ENCODE assay signal across 8 mouse cellular contexts in the genomic region with DNA sequence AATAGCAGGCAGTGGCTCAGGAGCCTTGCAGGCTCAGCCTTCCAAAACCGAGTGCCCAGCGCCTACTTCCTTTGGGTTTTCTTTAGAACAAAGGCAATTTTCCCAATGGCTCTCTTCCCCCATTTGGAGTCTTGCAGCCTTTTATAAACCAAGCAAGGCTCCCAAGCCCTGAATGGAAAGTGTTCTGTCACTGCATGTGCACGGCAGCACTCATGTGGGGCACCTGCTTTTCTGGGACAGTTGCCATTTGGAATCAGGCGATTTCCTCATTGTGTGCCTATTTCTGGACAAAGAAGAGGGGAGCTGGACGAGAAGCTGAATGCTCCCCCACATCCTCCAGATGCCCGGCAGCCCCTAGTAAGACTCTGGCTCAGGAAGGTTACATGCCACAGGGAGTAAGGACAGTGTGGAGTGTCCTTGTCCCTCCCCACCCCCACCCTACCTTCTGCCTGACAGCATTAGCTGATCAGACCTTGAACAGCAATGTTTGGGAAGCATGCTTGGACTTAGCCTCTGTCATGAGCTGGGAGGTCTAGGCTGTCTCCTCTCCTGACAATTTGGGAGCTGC. TPM values are rescaled to one million over a fixed set of nuclear protein-coding genes. Genes with fewer than 3 reads are reported as not detected.
DNase-seq lines count a peak whose midpoint lies in the region; ATAC-seq and TF ChIP-seq lines count a peak whose summit lies in the region.

No protein-coding gene starts in this region.

- H3K27me3 ChIP-seq in forebrain, postnatal 0 days (ENCODE audit: insufficient read depth, low read length) = no peaks in the 10 kb centered on the region

- peak; percentile 82 for ATAC-seq in forebrain, postnatal 0 days
- no peak for ATAC-seq in monocyte, adult 5-6 weeks (replicated peaks; ENCODE audit: insufficient number of reproducible peaks, low FRiP score, low TSS enrichment, poor library complexity, severe bottlenecking)

- peak; percentile 34 for DNase-seq in 3134 (ENCODE audit: extremely low read depth, insufficient read length, low spot score)
- DNase-seq in NIH3T3 (ENCODE audit: low read depth) = peak; percentile 23
- peak; percentile 80 for DNase-seq in forebrain, postnatal 0 days
- peak; percentile 23 to 57 for DNase-seq in kidney, postnatal 25 days
- DNase-seq in lung, postnatal 10 days = peak; percentile 60
- DNase-seq in liver = no peak
- DNase-seq in urinary bladder, postnatal 4 days (ENCODE audit: low spot score in 2 of 2) = no peak

- no peak overlapping the region for H3K9ac ChIP-seq in forebrain, postnatal 0 days

- peak overlapping the region; percentile 64 for H3K27ac ChIP-seq in forebrain, postnatal 0 days (ENCODE audit: low read depth, low read length)

- H3K4me2 ChIP-seq in forebrain, postnatal 0 days (ENCODE audit: low read depth) = no peak overlapping the region

- no peak for TF ChIP-seq CTCF in forebrain, postnatal 0 days (IDR thresholded peaks at IDR 0.05; ENCODE audit: low read depth)

- 11% methylated on average over 6 of the region's 6 CpGs for WGBS in forebrain, postnatal 0 days

- no peak overlapping the region for H3K4me3 ChIP-seq in forebrain, postnatal 0 days (ENCODE audit: low read depth, low read length)

- H3K9me3 ChIP-seq in forebrain, postnatal 0 days (ENCODE audit: low read length) = no peaks in the 10 kb centered on the region

- no peaks in the 10 kb centered on the region for H3K36me3 ChIP-seq in forebrain, postnatal 0 days (ENCODE audit: insufficient read depth)

- H3K4me1 ChIP-seq in forebrain, postnatal 0 days (ENCODE audit: insufficient read depth) = 0 out of 2 replicates have a peak, but pooled peaks cover 3% of the 10 kb centered on the region

RNA-seq across cellular contexts. Expression of a gene that starts 43.6 kb away (rescaled TPM):
- 95.6 and 106 TPM in 2 replicates for total RNA-seq in forebrain, postnatal 0 days (2014; rRNA removed)
- 30.2 and 40.2 TPM in 2 replicates for polyA plus RNA-seq in forebrain, postnatal 0 days (2015; fragmentation: Nextera tagmentation; extraction: Ambion mirVana)
- 176 to 204 TPM (median 187 TPM) in 3 replicates for total RNA-seq in monocyte, adult 5-6 weeks (2017)

Comparison
In these comparisons a context has a peak if more than half of its experiments do, and no peak if none do; other contexts are left out.
1. DNase-seq: peak in 3134 (single experiment), NIH3T3 (single experiment), forebrain, postnatal 0 days (single experiment), kidney, postnatal 25 days (2 of 2) and lung, postnatal 10 days (single experiment); none in liver (single experiment) and urinary bladder, postnatal 4 days (0 of 2).